Mouse (Mus musculus) hindbrain, embryonic 11.5 days (tissue): ENCODE data around the gene Ina. TPM values are rescaled to one million over a fixed set of nuclear protein-coding genes. Genes with fewer than 3 reads are reported as not detected.

ENCODE experiments used
- ATAC-seq: fragments of 200-750 bp; cut with Nextera tagmentation; 2 replicates; pipeline ENCODE4 v1.8.0; 2017; ENCODE audit warnings: mild to moderate bottlenecking, moderate TSS enrichment, moderate library complexity; ENCODE audit not compliant: low FRiP score
- DNase-seq: peaks from one replicate; pipeline ENCODE4 v3.0.0-alpha.2; 2015; ENCODE audit warnings: low spot score
- H3K27ac ChIP-seq: fragments of 300-500 bp; sonication (generic); 2 replicates; pipeline ENCODE4 v1.5.1; 2014; ENCODE audit warnings: mild to moderate bottlenecking, low read depth, low read length
- H3K27me3 ChIP-seq: fragments of 300-500 bp; sonication (generic); 2 replicates; pipeline ENCODE4 v1.6.1; 2014; ENCODE audit warnings: mild to moderate bottlenecking, low read length, moderate library complexity, mixed read lengths; ENCODE audit not compliant: control insufficient read depth, insufficient read depth
- H3K36me3 ChIP-seq: fragments of 300-500 bp; sonication (generic); 2 replicates; pipeline ENCODE4 v1.6.1; 2014; ENCODE audit warnings: mild to moderate bottlenecking, low read length, moderate library complexity, mixed read lengths; ENCODE audit not compliant: control insufficient read depth, insufficient read depth
- H3K4me1 ChIP-seq: fragments of 300-500 bp; sonication (generic); replicated peaks from 2 replicates; pipeline ENCODE4 v1.6.1; 2014; ENCODE audit warnings: low read length, mixed read lengths; ENCODE audit not compliant: control insufficient read depth, insufficient read depth
- H3K4me2 ChIP-seq: fragments of 300-500 bp; sonication (generic); replicated peaks from 2 replicates; pipeline ENCODE4 v1.6.1; 2014; ENCODE audit warnings: mild to moderate bottlenecking, low read depth, low read length
- H3K4me3 ChIP-seq: fragments of 300-500 bp; sonication (generic); 2 replicates; pipeline ENCODE4 v1.5.1; 2014; ENCODE audit warnings: low read depth, low read length
- H3K9ac ChIP-seq: fragments of 300-500 bp; sonication (generic); 2 replicates; pipeline ENCODE4 v1.6.1; 2014; ENCODE audit warnings: low read depth, low read length
- H3K9me3 ChIP-seq: fragments of 300-500 bp; sonication (generic); 2 replicates; pipeline ENCODE4 v1.6.1; 2016; ENCODE audit warnings: low read length; ENCODE audit not compliant: control insufficient read depth
- WGBS: fragments of 180-500 bp; shearing (Covaris S2); extraction: QIAGEN DNeasy Blood & Tissue Kit; methylation state at CpG from one replicate; pipeline ENCODE4 v1.1.7; 2014; 5-methylcytosine and 5-hydroxymethylcytosine counted together
- polyA plus RNA-seq: library from polyadenylated mRNA; unstranded; fragments of >200 nt; fragmentation: Nextera tagmentation; extraction: Ambion mirVana; gene quantifications from 2 replicates; pipeline ENCODE4 v1.2.1, GENCODE M21; 2014

The Ina gene
- polyA plus RNA-seq: 266 and 290 TPM in 2 replicates

DNA sequence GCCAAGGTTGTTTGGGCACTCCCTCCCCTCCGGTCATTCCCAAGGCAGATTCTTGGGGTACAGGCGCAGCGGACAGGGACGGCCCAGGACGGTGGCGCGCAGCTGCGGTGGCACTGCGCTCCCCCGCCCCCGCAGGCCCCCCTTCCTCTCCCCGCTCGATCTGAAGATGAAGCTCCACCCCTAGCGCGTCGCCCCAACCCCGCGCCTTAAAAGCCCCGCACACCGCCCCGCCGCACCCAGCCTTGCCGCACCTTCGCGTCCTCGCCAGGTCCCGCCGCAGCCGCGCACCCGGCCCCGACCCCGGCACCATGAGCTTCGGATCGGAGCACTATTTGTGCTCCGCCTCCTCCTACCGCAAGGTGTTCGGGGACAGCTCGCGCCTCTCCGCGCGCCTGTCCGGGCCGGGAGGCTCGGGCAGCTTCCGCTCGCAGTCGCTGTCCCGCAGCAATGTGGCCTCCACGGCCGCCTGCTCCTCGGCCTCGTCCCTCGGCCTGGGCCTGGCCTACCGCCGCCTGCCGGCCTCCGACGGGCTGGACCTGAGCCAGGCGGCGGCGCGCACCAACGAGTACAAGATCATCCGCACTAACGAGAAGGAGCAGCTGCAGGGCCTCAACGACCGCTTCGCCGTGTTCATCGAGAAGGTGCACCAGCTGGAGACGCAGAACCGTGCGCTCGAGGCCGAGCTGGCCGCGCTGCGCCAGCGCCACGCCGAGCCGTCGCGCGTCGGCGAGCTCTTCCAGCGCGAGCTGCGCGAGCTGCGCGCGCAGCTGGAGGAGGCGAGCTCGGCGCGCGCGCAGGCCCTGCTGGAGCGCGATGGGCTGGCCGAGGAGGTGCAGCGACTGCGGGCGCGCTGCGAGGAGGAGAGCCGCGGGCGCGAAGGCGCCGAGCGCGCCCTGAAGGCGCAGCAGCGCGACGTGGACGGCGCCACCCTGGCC, at the start of gene Ina, which contains the start of gene Nt5c2:
Gene Ina, plus strand, starts transcription at position 252 of the 935 bp plus-strand sequence.
Gene Nt5c2, minus strand, starts transcription at position 707 of the 935 bp plus-strand sequence.
- Histone ChIP-seq H3K9ac (peak within 1 kb of the TSS; percentile 83), H3K9me3 (no peaks in the 10 kb centered on the region), H3K4me3 (peak within 1 kb of the TSS; percentile 70), H3K4me1 (no peaks in the 10 kb centered on the region; the same call in 1 of the 2 replicates), H3K4me2 (peak within 1 kb of the TSS; percentile 55), H3K36me3 (no peaks in the 10 kb centered on the region), H3K27ac (peak within 1 kb of the TSS; percentile 85), H3K27me3 (peaks cover 33% of the 10 kb centered on the region)
- WGBS: under 1% methylated on average over 99 of the region's 124 CpGs
- peak; percentile 88 for ATAC-seq
- DNase-seq: peak; percentile 86

- no peaks in the 10 kb centered on the region for H3K27me3 ChIP-seq
- no peak overlapping the region for H3K4me2 ChIP-seq
- no peak for DNase-seq
- H3K27ac ChIP-seq: no peak overlapping the region
- no peaks in the 10 kb centered on the region for H3K4me1 ChIP-seq
- no peak overlapping the region for H3K4me3 ChIP-seq
- H3K9ac ChIP-seq: no peak overlapping the region
- no peaks in the 10 kb centered on the region for H3K36me3 ChIP-seq
- no peak for ATAC-seq
- no peaks in the 10 kb centered on the region for H3K9me3 ChIP-seq
These were observed 49.0 kb upstream of the Ina start for GRCm38 (mm10) chr19:46965496-46965895.

- no peak overlapping the region for H3K27ac ChIP-seq
- H3K4me1 ChIP-seq: peaks cover 3% of the 10 kb centered on the region; the same call in 1 of the 2 replicates
- H3K9me3 ChIP-seq: no peaks in the 10 kb centered on the region
- ATAC-seq (no peak), DNase-seq (no peak)
- H3K27me3 ChIP-seq: no peaks in the 10 kb centered on the region
- H3K4me3 ChIP-seq: no peak overlapping the region
- H3K36me3 ChIP-seq: no peaks in the 10 kb centered on the region
- no peak overlapping the region for H3K4me2 ChIP-seq
- WGBS: 92% methylated on average over 6 of the region's 6 CpGs
- H3K9ac ChIP-seq: no peak overlapping the region
These were observed 48.2 kb upstream of the Ina start for GRCm38 (mm10) chr19:46966330-46966729.

GRCm38 (mm10) chr19:46967861-46968260, 46.6 kb upstream of the Ina start:
- no peak overlapping the region for H3K9ac ChIP-seq
- DNase-seq (no peak), ATAC-seq (no peak)
- H3K4me2 ChIP-seq: no peak overlapping the region
- no peaks in the 10 kb centered on the region for H3K36me3 ChIP-seq
- H3K4me3 ChIP-seq: no peak overlapping the region
- no peaks in the 10 kb centered on the region for H3K27me3 ChIP-seq
- peaks cover 8% of the 10 kb centered on the region; the same call in 1 of the 2 replicates for H3K4me1 ChIP-seq
- no peak overlapping the region for H3K27ac ChIP-seq
- WGBS: 39% methylated on average over 4 of the region's 4 CpGs
- H3K9me3 ChIP-seq: no peaks in the 10 kb centered on the region

DNA sequence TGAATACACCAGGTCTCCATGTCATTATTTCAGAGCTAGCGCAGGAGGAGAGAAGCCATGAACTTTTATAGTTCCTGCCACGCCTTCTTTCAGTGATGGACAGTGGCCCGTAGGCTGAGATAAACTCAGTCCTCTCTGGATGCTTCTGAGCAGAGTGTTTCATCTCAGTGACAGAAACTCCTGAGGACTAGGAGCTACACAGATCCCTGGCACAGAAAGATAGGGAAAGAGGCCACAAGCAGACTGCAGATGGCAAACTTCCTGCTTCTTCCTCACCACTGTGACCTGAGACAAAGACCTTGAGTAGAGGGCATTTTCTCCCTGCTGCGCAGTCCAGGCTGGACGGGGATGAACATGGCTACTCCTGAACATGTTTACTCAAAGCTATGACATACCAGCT, 45.7 kb upstream of the Ina start:
- no peak for DNase-seq
- Histone ChIP-seq H3K36me3 (no peaks in the 10 kb centered on the region), H3K9me3 (no peaks in the 10 kb centered on the region), H3K4me3 (no peak overlapping the region), H3K4me1 (peaks cover 8% of the 10 kb centered on the region; the same call in 1 of the 2 replicates), H3K27ac (no peak overlapping the region), H3K9ac (no peak overlapping the region), H3K27me3 (no peaks in the 10 kb centered on the region), H3K4me2 (no peak overlapping the region)
- ATAC-seq: no peak
- 87% methylated on average over 5 of the region's 5 CpGs for WGBS

DNA sequence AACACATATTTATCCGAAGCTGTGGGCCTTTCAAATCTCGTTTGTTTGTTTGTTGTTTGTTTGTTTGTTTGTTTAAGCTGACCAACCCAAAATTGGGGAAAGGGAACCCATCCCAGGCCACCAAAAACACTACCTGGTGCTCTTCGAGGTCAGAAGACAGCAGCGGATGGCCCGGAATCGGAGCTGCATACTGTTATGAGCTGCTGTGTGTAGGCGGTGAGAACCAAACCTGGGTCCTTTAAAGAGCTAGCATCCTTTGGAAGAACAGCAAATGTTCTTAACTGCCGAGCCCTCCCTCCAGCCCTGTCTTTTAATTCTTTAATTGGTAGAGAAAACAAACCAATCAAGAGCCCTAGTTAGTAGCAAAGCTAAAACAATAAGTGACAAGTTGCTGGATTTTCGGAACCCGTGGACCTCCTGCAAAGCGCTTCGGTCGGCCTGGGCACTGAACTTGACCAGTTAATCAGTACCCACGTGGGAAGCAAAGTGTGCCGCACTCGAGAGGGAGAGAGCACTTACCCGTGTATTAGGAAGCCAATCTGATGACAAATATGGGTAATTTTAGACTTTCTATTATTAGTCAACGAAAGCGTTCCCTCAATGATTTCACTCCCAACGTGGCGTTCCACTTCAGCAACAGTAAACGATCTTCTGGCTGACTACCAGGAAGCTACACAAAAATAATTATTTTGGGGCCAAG, 45.1 kb upstream of the Ina start:
- DNase-seq (no peak), ATAC-seq (no peak)
- WGBS: 90% methylated on average over 22 of the region's 22 CpGs
- peaks cover 8% of the 10 kb centered on the region; the same call in 1 of the 2 replicates for H3K4me1 ChIP-seq
- H3K9me3 ChIP-seq: no peaks in the 10 kb centered on the region
- no peak overlapping the region for H3K4me3 ChIP-seq
- no peak overlapping the region for H3K27ac ChIP-seq
- no peak overlapping the region for H3K4me2 ChIP-seq
- H3K27me3 ChIP-seq: no peaks in the 10 kb centered on the region
- H3K9ac ChIP-seq: no peak overlapping the region
- no peaks in the 10 kb centered on the region for H3K36me3 ChIP-seq

- 69% methylated on average over 13 of the region's 13 CpGs for WGBS
- peaks cover 8% of the 10 kb centered on the region; the same call in 1 of the 2 replicates for H3K4me1 ChIP-seq
- H3K9ac ChIP-seq: no peak overlapping the region
- H3K4me2 ChIP-seq: no peak overlapping the region
- no peaks in the 10 kb centered on the region for H3K9me3 ChIP-seq
- no peak for ATAC-seq
- no peaks in the 10 kb centered on the region for H3K36me3 ChIP-seq
- H3K27ac ChIP-seq: peak overlapping the region; percentile 51; the same call in 1 of the 2 replicates
- no peak for DNase-seq
- no peak overlapping the region for H3K4me3 ChIP-seq
- H3K27me3 ChIP-seq: no peaks in the 10 kb centered on the region
These were observed 44.3 kb upstream of the Ina start for GRCm38 (mm10) chr19:46970121-46970729.

GRCm38 (mm10) chr19:46971051-46971689, 43.3 kb upstream of the Ina start:
- H3K4me1 ChIP-seq: peaks cover 8% of the 10 kb centered on the region; the same call in 1 of the 2 replicates
- 38% methylated on average over 8 of the region's 8 CpGs for WGBS
- H3K4me3 ChIP-seq: no peak overlapping the region
- H3K9ac ChIP-seq: 0 out of 2 replicates have a peak overlapping the region, but pooled peaks have one; percentile 31
- no peak overlapping the region; the same call in 1 of the 2 replicates for H3K4me2 ChIP-seq
- H3K27me3 ChIP-seq: no peaks in the 10 kb centered on the region
- H3K9me3 ChIP-seq: no peaks in the 10 kb centered on the region
- ATAC-seq (peak; percentile 43), DNase-seq (peak; percentile 52)
- no peaks in the 10 kb centered on the region for H3K36me3 ChIP-seq
- peak overlapping the region; percentile 91 for H3K27ac ChIP-seq
